Mouse (Mus musculus): ENCODE results near the gene Casq2.

GRCm38 (mm10) chr3:102164911-102165310 is 78.7 kb downstream of the Casq2 start:
- no peak for TF ChIP-seq CTCF (IDR thresholded peaks at IDR 0.05; ENCODE audit: low read depth)
- TF ChIP-seq EP300 (IDR thresholded peaks at IDR 0.05; ENCODE audit: low read depth), result no peak

Measured in liver, postnatal 0 days (tissue).